Mouse (Mus musculus) frontal cortex, postnatal 25 days (tissue): ENCODE data around the gene Foxn1.

Source experiments
- DNase-seq, 2 experiments: peaks; one replicate each; pipeline ENCODE4 v3.0.0; 2022; ENCODE audit warnings: low spot score in 2 of 2

Foxn1 gene

DNA sequence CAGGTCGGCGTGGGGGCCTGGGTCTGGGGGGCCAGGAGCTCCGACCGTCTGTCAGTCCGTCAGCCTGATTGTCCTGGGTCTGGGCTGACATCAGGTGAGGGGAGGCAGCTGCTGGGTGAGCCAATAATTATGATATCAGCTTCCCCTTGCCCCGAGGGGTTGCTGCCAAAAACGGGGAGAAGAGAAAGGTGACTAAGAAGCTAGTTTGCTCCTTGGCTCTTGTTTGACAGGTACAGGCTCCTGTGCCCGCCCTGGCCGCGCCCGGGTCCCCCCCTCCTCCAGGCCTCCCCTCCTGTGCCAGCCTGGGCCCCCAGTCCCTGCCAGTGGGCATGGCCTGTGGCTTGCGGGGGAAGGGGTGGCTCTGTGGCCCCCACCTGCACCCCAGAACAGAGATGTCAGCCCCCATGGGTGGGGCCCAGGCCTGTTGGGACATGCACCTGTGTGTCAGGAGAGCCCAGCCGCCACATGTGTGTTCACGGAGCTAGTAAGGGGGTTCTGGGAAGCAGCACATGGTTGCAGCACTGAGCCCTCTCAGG lies at the start of gene Foxn1:
TSS of gene Foxn1 (minus strand) at position 51 of the 536 bp plus-strand sequence.
- DNase-seq: no peak

DNA sequence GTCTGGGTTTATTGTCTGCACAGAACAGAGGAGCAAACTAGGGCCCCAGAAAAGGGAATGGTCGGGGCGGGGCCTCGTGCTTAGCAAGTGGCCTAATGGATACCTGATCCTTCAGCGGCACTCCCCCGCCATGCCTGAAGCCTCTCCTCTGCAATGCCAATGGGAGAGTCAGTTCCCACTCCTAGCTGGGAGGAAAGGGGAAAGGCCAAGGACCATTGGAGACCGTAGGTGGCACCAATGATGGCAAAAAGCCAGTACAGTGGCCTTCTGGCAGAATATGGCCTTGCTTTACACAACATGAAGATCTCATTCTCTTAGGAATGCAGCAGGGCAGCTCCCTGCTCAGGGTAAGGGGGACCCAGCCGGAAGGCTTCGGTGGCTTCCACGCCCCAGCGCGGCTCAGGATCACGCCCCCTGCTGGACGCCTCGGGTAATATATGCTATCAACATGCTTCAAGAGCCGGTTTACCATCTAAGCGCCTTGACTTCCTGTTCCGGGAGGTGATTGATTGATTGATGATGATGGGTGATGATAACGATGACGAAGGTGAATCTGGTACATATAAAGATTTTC lies 49.5 kb upstream of the Foxn1 start:
- no peak for DNase-seq

DNA sequence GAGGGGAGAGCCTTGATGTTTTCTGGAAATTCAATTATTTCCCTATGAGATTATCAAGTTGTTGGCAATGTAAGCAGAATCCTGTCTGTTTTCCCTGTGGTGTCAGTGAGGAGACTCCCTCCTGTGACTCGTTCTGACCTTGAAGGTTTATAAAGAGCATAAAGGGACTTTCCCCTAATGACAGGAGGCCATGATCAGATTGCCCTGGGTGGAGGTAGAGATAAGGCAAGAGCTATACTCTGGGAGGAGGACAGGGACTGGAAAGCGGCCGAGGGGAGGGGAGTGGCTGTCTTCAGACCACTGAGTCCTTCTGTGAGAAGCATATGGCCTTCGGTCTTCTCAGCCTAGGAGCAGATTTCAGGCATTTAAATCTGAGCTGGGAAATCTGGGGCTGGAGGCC lies 47.7 kb upstream of the Foxn1 start:
- no peak for DNase-seq

DNA sequence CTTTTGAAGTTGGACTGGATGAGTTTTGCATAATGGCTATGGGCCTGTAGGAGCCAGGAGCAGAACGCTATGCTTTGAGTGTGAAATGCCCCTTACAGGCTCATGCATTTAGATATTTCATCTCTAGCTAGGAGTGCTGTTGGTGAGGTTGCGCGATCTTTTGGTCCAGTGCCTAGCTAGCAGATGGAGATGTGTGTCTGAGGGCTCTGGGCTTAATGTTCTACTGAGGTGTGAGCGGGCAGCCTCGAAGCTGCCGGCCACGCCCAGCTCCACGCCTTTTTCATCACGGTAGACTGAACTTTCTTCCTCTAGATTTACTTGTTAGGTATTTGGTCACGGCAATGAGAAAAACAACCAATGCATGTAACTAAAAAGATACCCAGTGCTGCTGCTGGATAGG lies 44.8 kb upstream of the Foxn1 start:
- no peak for DNase-seq

DNA sequence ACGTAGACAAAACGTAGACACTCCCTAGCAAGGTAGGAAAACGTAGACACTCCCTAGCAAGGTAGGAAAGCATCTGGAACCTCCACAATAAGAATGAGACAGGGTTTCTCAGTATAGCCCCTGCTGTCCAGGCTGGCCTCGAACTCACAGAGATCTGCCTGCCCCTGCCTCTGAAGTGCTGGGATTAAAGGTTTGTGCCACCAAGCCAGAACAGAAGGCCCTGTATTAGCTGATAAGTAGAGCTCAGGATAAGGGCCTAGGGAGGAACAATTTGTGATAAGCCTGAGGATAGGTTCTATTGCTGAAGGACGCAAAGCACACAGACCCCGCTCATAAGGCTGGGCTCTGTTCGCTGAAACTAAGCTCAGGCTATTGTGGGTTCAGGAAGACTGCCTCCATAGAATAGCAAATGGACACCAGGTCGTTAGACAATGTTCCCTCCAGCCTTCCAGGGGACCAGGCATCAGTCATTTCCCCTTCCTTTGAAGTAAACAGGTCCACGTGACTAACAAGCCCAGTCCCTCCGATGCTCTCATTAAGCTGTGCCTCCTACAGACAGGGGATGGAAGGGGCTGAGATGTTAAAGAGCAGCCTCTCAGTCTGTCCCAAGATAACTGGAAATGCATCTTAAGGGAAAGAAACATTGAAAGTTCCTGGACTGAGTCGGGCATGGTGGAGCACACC lies 44.0 kb upstream of the Foxn1 start:
- no peak for DNase-seq

DNA sequence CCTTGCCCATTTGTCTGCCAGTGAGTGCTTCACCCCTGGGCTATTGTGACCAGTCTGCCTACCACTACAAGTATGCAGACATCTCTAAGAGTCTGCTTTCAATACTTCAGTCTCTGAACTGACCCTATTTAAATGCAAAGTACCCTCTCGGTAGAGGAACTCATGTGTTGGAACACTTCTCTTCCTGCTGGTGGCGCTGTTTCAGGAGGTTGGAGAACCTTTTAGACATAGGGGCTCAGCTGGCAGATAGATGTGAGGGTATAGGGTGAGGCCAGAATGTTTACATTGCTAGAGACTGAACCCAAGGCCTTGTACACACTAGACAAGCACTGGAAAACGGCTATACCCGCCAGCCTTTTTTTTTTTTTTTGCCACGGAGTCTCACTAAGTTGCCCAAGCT lies 42.0 kb upstream of the Foxn1 start:
- no peak for DNase-seq

DNA sequence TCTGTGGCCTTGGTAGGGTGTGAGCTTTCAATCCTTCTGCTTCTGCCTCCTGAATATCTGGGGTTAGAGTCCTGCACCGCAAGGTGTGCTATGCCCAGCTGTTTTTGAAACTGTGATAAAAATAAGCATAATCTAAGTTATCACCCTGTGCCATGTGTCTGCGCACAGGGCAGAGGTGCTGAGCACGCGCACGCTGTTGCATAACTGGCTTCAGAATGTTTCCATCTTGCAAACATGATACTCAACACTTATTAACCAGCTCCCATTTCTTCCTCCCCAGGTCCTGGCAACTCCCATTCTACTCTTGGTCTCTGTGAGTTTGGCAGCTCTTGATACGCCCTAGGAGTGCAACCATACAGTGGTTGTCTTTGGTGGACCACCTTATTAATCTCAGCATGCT lies 41.3 kb upstream of the Foxn1 start:
- DNase-seq: no peak

DNA sequence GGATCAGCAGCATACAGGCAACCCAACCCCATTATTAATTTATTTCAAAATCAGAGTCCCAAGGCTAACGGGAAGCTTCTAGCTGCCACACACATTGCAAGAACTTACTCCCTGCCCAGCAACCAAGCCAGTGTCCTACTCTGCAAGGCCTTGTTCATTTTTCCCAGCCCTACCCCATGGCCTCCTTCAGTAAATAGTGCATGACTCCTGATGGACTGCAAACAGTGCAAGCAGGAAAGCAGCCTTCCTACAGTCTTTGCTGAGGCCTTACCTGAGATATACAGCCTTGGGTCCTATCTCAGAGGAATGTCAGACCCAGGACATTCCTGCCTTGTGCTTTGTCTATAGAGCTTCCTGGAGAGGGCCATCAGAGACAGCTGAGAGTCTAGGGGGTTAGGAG lies 39.2 kb upstream of the Foxn1 start:
- DNase-seq: no peak

DNA sequence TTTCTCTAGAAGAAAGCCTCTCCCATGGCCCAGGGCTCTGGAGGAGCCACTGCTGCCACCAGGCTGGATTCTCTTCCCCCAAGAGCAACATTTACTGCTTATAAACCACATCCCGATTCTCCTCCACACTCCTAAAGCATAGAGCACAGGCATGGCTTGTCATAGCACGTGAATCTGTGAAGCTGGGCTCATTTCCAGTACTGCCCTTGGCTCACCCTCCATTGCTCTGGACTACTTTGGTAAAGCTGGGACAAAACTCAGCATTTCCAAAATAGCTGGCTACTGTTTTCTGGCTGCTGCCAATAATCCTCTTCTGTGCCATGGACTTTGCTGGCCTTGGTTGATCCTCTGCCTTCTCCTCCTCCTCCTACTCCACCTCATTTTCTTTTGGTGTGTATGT lies 38.0 kb upstream of the Foxn1 start:
- peak in 1 of 2 experiments; percentile 10 for DNase-seq

DNA sequence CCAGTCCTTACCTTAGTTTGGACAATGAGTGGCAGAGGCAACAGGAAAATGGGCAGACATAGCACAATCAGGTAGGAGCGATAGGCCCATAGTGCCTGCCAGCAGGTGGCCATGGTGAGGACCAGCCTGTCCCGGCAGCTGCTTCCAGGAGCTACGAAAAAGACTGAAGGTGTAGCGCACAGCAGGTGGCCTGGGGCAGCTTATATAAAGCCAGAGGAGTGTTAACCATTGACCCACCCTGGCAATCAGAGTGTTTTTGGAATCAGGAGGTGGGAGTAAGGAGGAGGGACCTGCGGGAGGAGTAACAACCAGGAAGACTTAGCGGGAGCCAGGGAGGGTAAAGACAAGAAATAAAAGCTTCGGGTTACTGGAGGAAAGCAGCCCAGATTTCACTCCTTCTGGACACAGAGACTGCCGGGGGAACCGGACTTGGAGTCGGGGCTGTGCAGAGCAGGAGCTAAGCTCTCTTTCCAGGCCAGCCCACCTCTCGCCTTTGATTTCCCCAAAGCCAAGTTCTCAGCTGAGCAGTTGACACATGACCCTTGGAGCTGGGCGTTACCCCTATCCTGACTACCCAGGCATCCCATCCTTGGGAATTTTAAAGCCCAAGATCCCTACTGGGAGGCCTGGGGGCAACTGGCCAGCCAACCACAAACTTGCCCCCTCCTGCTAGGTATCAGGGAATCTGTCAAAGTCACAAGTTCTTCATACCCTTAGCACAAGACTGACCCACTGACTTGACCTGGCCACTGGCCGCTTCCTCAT lies 35.9 kb upstream of the Foxn1 start, which contains the start of gene Slc13a2:
TSS of gene Slc13a2 (minus strand) at position 163 of the 765 bp plus-strand sequence.
- DNase-seq: no peak

DNA sequence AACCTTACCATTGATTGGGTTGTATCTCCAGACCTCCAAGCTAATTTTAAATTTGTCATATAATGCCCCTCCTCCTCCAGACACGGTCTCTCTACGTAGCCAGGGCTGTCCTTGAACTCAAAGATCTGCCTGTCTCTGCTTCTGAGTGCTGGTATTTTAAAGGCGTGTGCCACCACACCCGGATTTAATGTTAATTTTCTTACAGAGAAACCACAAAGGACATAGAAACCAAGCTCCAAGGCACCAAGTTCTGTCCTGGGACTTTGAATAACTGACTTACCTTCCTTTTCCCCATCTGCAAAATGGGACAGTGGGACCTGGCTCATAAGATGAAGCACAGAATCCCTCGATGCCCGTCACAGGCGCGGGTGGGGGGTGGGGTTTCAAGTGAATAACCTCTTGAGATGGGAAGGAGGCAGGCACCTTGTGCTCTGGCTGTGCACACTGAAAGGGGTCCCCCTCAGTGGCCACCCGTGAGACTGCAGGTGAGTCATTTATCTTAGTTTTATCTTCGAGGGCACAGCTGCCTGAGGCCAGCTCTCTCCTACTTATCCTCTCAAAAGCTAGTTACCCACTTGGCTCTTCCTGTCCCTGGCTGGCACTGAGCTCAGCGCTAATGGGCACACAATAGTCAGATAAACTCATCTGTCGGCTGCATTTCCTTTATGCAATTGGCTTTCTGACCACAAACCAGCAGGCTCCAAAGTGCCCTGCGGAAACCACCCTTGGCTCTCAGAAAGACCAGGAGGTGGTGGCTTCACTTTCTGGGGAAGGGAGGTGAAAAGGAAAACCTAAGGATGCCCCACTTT lies 35.0 kb upstream of the Foxn1 start:
- no peak for DNase-seq

DNA sequence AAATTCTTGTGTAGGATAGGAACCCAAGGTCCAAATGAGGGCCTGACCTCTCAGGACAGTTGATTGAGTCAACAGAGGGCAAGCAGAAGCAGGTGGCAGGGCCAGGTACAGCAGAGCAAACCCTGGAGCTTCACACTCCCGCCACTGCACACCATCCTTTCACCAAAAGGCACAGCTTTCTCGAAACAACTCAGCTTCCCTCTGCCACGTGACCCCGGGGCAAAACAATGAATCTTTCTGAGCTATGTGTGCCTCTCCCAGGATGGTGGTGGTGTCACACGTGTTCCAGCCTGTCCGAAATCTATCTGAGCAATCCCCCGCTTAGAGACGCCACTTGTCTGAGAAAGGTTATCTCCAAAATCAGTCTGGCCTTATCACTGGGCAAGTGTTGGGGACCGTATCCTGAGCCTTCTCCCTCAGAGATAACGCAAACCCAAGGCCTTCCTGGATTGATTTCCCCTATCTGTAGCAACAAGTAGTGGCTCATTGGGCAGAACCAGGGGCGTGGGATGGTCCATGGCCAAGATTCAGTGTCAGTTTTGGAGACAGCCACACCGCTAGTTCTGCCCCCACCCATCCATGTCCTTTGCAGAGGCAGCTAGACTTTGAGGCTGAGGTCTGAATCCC lies 34.0 kb upstream of the Foxn1 start:
- no peak for DNase-seq

DNA sequence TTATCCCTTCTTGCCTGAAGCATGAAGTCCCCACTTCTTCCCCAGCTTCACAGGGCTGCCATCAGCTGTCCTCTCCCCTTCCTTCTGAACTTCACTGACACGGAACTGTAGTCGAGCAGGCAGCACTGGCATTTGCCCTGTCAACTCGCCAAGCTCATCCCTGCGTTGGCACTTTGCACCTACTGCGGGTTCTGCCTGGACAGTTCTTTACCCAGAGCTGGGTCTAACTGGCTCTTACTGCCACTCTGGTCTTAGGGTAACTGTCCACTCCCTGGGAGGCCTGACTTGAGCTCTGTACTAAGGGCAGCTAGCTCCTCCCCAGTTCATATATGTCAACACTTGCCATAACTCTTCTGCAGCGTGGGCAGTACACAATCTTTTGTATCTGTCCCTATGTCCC lies 30.5 kb upstream of the Foxn1 start:
- no peak for DNase-seq

DNA sequence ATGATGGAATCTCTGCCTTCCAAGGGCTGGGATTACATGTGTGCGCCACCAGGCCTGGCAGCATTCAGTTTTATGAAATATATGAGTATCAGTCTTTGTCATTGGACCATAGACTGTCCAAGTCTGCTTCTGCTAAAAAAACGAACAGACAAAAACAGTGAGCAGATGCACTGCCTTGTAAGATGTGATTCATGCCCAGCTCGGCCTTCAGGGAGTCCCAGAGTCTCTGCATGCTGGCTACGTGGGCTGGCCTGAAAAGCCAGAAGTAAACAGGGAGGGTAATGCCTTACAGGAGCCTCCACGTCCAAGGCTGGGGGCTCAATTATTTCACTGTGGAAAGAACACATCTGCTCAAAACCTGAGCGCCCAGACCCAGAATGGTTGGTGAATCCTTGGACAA lies 26.5 kb upstream of the Foxn1 start:
- no peak for DNase-seq

DNA sequence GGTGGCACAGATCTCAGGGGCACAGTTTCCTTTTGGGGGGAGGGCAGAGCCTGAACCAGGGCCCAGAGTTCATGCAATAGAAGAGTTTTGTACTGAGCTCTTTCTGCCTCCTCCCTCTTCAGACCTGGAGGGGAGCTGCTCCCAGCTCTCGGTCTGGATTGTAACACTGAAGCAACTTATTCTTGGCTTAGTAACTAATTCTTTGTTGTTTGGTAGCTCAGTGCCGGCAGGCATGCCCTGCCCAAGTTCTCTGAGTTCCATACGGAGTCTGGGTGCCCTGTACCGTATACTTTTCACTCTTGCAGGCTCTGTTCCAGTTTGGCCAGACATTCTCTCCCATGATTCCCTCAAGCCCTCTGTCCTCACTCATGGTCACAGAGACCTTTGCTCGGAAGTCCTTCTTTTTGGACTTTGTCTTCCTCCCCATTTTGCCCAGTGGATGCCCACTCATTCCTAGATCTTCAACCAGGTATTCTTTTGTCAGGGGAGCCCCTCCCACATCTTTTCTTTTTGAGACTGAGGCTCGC lies 26.0 kb upstream of the Foxn1 start:
- DNase-seq: no peak

DNA sequence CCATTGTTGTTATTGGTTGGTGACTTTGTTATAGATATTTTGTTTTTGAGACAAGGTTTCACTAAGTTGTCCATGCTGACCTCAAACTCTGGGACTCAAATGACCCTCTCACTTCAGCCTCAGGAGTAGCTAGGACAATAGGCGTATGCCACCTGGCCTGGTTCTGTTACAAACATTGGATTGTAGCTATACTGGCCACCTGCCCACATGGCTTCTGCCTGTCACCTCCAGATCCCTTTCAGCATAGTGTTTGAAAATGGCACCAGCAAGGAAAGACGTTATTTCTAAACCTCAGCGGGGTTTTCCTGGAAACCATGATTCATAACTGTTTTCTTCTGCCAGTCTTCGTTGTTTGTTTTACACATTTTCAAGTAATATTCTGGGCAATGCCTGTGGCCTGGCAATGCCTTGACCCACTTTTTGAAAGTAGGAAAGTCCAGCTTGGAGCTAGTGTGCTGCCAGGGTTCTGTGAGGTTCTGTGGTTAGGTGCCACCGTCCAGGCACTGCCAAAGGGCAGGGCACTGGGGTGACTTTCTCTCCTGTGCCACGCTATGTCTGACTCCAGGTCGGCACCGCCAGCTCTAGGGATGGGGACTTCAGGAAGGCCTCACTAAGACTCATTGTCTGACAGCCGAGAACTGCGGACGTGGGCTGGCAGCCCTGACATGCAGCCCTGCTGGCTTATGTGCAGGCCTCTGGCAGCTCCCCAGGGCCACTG lies 25.4 kb upstream of the Foxn1 start:
- no peak for DNase-seq

DNA sequence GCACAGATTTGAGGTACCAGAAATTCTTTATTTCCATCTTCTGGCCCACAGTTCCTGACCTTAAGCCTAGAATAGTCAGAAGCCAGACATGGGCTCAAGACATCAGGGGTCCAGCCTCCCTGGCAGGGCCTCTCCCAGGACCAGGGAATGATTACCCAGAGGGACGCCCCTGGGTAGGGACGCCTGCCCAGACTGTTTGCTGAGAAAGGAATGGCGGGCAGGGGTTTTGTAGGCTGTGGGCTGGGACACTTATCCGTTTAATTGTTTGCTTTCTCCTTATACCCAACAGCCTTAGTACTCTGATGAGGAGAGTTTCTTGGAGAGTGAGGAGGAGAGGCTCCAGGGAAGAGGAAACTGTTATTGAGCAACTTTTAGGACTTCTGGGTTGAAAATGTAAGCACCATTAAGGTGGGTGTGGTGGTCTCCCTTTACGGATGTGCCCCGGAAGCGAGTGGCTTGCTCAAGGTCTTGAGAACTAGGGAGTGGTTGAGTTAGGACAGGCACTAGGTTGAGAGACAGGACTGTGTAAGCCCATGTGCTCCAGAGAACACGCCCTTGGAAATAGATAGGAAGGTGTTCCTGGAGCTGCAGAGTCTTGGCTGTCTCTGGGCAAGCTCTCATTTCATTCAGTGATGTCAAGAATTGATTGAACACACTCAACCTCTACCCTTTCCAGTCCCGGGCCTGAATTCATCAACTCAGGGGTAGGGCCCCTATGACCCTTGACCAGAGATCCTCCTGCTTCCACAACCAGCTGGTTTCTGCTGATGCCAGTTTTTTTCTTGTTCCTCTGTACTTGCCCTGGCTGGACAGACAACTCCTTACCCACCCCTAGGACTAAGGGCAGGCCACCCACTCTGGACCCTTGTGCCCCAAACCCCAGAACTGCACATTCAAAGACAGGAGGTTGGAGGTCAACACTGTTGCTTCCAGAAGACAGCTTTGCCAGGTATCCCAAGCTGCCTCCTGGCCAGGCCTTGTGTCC lies 22.2 kb upstream of the Foxn1 start:
- no peak for DNase-seq

DNA sequence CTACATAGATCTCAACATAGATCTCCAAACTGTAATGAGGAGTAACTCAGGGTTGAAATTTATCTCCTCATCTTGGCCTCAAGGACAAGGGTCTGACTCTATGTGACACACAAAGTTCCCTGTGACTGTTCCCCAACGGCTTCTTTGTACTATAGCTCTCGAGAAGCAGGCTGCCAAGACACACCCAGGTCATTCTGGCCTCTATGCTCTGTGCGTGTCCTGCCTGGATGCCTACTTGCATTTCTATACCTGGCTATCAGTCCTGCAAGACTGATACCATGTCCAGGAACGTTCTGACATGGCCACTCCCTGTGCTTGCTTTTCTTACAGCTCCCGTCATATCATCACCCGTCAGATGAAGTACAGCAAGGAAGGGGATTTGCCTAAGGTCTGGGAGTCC lies 15.7 kb upstream of the Foxn1 start:
- no peak for DNase-seq

DNA sequence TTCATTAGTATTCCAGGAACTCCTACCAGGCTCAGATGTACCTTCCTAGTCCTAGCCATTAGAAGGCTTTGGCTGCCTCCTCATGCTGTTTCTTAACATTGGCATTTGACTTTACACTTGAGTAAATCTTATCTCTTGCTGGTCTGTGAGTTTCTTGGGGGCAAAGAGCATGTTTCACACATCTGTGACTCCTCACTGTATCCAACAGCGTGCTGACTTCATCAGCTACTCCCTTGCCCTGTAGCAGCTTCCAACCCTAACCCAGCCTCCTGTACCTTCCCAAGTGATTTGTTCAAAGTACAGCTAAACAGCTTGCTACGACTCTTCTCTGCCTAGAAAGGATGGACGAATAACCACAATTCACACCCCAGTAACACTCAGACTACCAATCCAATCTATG lies 15.1 kb upstream of the Foxn1 start:
- DNase-seq: no peak
